Mouse (Mus musculus): ENCODE data around the gene Bcl2l12. TPM values are rescaled to one million over a fixed set of nuclear protein-coding genes. Genes with fewer than 3 reads are reported as not detected.

Gene Bcl2l12
- polyA plus RNA-seq, 1 experiment from 2014 or later: 43.2 TPM

- Histone ChIP-seq H3K27ac (ENCODE audit: low read depth, low read length) (no peak overlapping the region), H3K4me3 (ENCODE audit: low read depth, low read length) (no peak overlapping the region), H3K4me2 (no peak overlapping the region), H3K27me3 (ENCODE audit: control insufficient read depth, insufficient read depth, low read length) (no peaks in the 10 kb centered on the region), H3K4me1 (ENCODE audit: control insufficient read depth, insufficient read depth, low read length) (no peaks in the 10 kb centered on the region), H3K9me3 (replicated peaks; ENCODE audit: control insufficient read depth, low read length) (no peaks in the 10 kb centered on the region), H3K9ac (ENCODE audit: low read depth, low read length) (no peak overlapping the region), H3K36me3 (ENCODE audit: control insufficient read depth, insufficient read depth, low read length) (peaks cover 82% of the 10 kb centered on the region)
- ATAC-seq (replicated peaks; ENCODE audit: insufficient number of reproducible peaks, low FRiP score, low TSS enrichment): no peak
- 82% methylated on average over 3 of the region's 3 CpGs for WGBS (ENCODE audit: insufficient replicate concordance)
Observed at GRCm38 (mm10) chr7:45035631-45036030, 37.1 kb upstream of the Bcl2l12 start.

GRCm38 (mm10) chr7:45033722-45034359, 35.3 kb upstream of the Bcl2l12 start:
- H3K4me2 ChIP-seq: no peak overlapping the region
- H3K27me3 ChIP-seq (ENCODE audit: control insufficient read depth, insufficient read depth, low read length): no peaks in the 10 kb centered on the region
- peaks cover 78% of the 10 kb centered on the region for H3K36me3 ChIP-seq (ENCODE audit: control insufficient read depth, insufficient read depth, low read length)
- ATAC-seq (replicated peaks; ENCODE audit: insufficient number of reproducible peaks, low FRiP score, low TSS enrichment): no peak
- H3K27ac ChIP-seq (ENCODE audit: low read depth, low read length): no peak overlapping the region
- WGBS (ENCODE audit: insufficient replicate concordance): 89% methylated on average over 19 of the region's 19 CpGs
- H3K9me3 ChIP-seq (replicated peaks; ENCODE audit: control insufficient read depth, low read length): no peaks in the 10 kb centered on the region
- H3K4me1 ChIP-seq (ENCODE audit: control insufficient read depth, insufficient read depth, low read length): no peaks in the 10 kb centered on the region
- H3K4me3 ChIP-seq (ENCODE audit: low read depth, low read length): no peak overlapping the region
- no peak overlapping the region for H3K9ac ChIP-seq (ENCODE audit: low read depth, low read length)

DNA sequence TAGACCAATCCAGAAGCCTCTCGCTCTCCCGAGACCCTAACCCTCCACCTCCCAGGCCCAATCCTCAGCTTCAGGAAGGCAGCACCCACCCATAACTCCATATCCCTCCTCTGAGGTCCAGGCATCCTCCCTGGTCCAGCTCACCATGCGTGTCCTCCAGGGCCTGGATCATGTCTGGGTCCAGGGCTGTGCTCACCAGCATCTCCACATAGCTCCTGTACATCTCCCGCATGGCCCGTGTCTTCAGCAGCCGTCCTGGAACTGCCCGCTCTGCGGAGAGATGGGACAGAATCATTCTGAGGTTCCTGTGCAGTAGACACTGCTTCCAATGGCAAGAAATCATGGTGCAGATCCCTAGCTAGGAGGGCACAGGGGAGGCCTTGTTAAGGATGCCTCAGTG, 32.3 kb upstream of the Bcl2l12 start:
- no peak overlapping the region for H3K4me2 ChIP-seq
- no peak overlapping the region for H3K9ac ChIP-seq (ENCODE audit: low read depth, low read length)
- no peaks in the 10 kb centered on the region for H3K27me3 ChIP-seq (ENCODE audit: control insufficient read depth, insufficient read depth, low read length)
- no peak for ATAC-seq (replicated peaks; ENCODE audit: insufficient number of reproducible peaks, low FRiP score, low TSS enrichment)
- peaks cover 67% of the 10 kb centered on the region for H3K36me3 ChIP-seq (ENCODE audit: control insufficient read depth, insufficient read depth, low read length)
- no peaks in the 10 kb centered on the region for H3K9me3 ChIP-seq (replicated peaks; ENCODE audit: control insufficient read depth, low read length)
- no peaks in the 10 kb centered on the region for H3K4me1 ChIP-seq (ENCODE audit: control insufficient read depth, insufficient read depth, low read length)
- no peak overlapping the region for H3K4me3 ChIP-seq (ENCODE audit: low read depth, low read length)
- WGBS (ENCODE audit: insufficient replicate concordance): 93% methylated on average over 8 of the region's 8 CpGs
- no peak overlapping the region for H3K27ac ChIP-seq (ENCODE audit: low read depth, low read length)

GRCm38 (mm10) chr7:45029995-45030394, 31.5 kb upstream of the Bcl2l12 start:
- Histone ChIP-seq H3K4me2 (no peak overlapping the region), H3K27ac (ENCODE audit: low read depth, low read length) (no peak overlapping the region), H3K27me3 (ENCODE audit: control insufficient read depth, insufficient read depth, low read length) (no peaks in the 10 kb centered on the region), H3K4me1 (ENCODE audit: control insufficient read depth, insufficient read depth, low read length) (no peaks in the 10 kb centered on the region), H3K36me3 (ENCODE audit: control insufficient read depth, insufficient read depth, low read length) (peaks cover 60% of the 10 kb centered on the region), H3K9me3 (replicated peaks; ENCODE audit: control insufficient read depth, low read length) (no peaks in the 10 kb centered on the region), H3K4me3 (ENCODE audit: low read depth, low read length) (no peak overlapping the region), H3K9ac (ENCODE audit: low read depth, low read length) (no peak overlapping the region)
- 91% methylated on average over 6 of the region's 6 CpGs for WGBS (ENCODE audit: insufficient replicate concordance)
- ATAC-seq (replicated peaks; ENCODE audit: insufficient number of reproducible peaks, low FRiP score, low TSS enrichment): no peak

DNA sequence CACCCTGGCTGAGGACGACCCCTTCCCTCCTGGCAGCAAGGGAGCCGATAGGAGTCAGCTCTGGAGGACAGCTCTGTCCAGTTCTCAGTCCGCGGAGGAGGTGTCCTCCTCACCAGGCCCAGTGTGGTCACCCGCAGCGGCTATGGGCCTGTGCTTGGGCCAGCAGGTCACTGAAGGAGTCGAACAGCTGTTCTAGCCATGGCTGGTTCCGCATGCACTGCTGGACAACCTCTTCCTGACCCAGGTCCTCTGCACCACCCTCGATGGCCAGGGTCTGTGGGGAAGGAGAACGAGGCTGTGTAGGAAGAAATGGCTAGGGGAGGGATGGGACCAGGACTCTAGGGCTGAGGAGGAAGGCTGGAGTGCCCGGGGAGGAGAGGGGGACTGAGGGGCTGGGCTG, 29.8 kb upstream of the Bcl2l12 start:
- H3K9ac ChIP-seq (ENCODE audit: low read depth, low read length): no peak overlapping the region
- H3K4me1 ChIP-seq (ENCODE audit: control insufficient read depth, insufficient read depth, low read length): no peaks in the 10 kb centered on the region
- no peak for ATAC-seq (replicated peaks; ENCODE audit: insufficient number of reproducible peaks, low FRiP score, low TSS enrichment)
- H3K27ac ChIP-seq (ENCODE audit: low read depth, low read length): no peak overlapping the region
- H3K4me2 ChIP-seq: no peak overlapping the region
- no peaks in the 10 kb centered on the region for H3K27me3 ChIP-seq (ENCODE audit: control insufficient read depth, insufficient read depth, low read length)
- 87% methylated on average over 11 of the region's 11 CpGs for WGBS (ENCODE audit: insufficient replicate concordance)
- H3K36me3 ChIP-seq (ENCODE audit: control insufficient read depth, insufficient read depth, low read length): peaks cover 44% of the 10 kb centered on the region
- H3K4me3 ChIP-seq (ENCODE audit: low read depth, low read length): no peak overlapping the region
- H3K9me3 ChIP-seq (replicated peaks; ENCODE audit: control insufficient read depth, low read length): no peaks in the 10 kb centered on the region

DNA sequence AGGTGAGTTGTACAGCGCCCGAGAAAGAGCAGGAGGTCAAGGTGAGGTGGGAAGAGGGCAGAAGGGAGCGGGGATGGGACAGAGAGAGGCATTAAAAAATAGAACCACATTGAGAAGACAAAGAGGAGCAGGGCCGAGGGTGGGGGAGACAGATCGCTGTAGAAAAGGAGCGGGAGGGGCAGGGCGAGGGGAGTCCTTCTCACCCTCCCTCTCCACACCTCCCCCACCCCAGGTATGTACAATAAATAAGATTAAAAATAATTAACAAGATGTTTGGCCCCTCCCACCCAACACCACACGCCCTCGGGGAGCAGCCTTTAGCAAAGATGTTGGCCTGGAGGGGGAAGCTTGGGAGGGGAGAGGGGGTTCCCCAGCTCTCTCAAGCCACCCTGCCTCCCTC, 29.2 kb upstream of the Bcl2l12 start:
- no peak for ATAC-seq (replicated peaks; ENCODE audit: insufficient number of reproducible peaks, low FRiP score, low TSS enrichment)
- H3K27ac ChIP-seq (ENCODE audit: low read depth, low read length): no peak overlapping the region
- H3K36me3 ChIP-seq (ENCODE audit: control insufficient read depth, insufficient read depth, low read length): peaks cover 38% of the 10 kb centered on the region
- H3K4me1 ChIP-seq (ENCODE audit: control insufficient read depth, insufficient read depth, low read length): no peaks in the 10 kb centered on the region
- H3K27me3 ChIP-seq (ENCODE audit: control insufficient read depth, insufficient read depth, low read length): no peaks in the 10 kb centered on the region
- H3K4me2 ChIP-seq: no peak overlapping the region
- H3K9ac ChIP-seq (ENCODE audit: low read depth, low read length): no peak overlapping the region
- no peaks in the 10 kb centered on the region for H3K9me3 ChIP-seq (replicated peaks; ENCODE audit: control insufficient read depth, low read length)
- H3K4me3 ChIP-seq (ENCODE audit: low read depth, low read length): no peak overlapping the region
- 93% methylated on average over 9 of the region's 9 CpGs for WGBS (ENCODE audit: insufficient replicate concordance)

GRCm38 (mm10) chr7:45026256-45026655, 27.7 kb upstream of the Bcl2l12 start:
- Histone ChIP-seq H3K27ac (ENCODE audit: low read depth, low read length) (no peak overlapping the region), H3K4me2 (no peak overlapping the region), H3K4me1 (ENCODE audit: control insufficient read depth, insufficient read depth, low read length) (no peaks in the 10 kb centered on the region), H3K9ac (ENCODE audit: low read depth, low read length) (no peak overlapping the region), H3K36me3 (ENCODE audit: control insufficient read depth, insufficient read depth, low read length) (peaks cover 30% of the 10 kb centered on the region), H3K9me3 (replicated peaks; ENCODE audit: control insufficient read depth, low read length) (no peaks in the 10 kb centered on the region), H3K27me3 (ENCODE audit: control insufficient read depth, insufficient read depth, low read length) (no peaks in the 10 kb centered on the region), H3K4me3 (ENCODE audit: low read depth, low read length) (no peak overlapping the region)
- 82% methylated on average over 2 of the region's 2 CpGs for WGBS (ENCODE audit: insufficient replicate concordance)
- no peak for ATAC-seq (replicated peaks; ENCODE audit: insufficient number of reproducible peaks, low FRiP score, low TSS enrichment)

- Histone ChIP-seq H3K27ac (ENCODE audit: low read depth, low read length) (no peak overlapping the region), H3K4me1 (ENCODE audit: control insufficient read depth, insufficient read depth, low read length) (no peaks in the 10 kb centered on the region), H3K4me2 (no peak overlapping the region), H3K4me3 (ENCODE audit: low read depth, low read length) (no peak overlapping the region), H3K9ac (ENCODE audit: low read depth, low read length) (no peak overlapping the region), H3K36me3 (ENCODE audit: control insufficient read depth, insufficient read depth, low read length) (peaks cover 24% of the 10 kb centered on the region), H3K27me3 (ENCODE audit: control insufficient read depth, insufficient read depth, low read length) (no peaks in the 10 kb centered on the region), H3K9me3 (replicated peaks; ENCODE audit: control insufficient read depth, low read length) (no peaks in the 10 kb centered on the region)
- 71% methylated on average over 8 of the region's 8 CpGs for WGBS (ENCODE audit: insufficient replicate concordance)
- no peak for ATAC-seq (replicated peaks; ENCODE audit: insufficient number of reproducible peaks, low FRiP score, low TSS enrichment)
Observed at GRCm38 (mm10) chr7:45025601-45026220, 27.2 kb upstream of the Bcl2l12 start.
